Mouse (Mus musculus) layer of hippocampus, adult 11-12 months (tissue): Measurements from ENCODE around the gene 1700020D05Rik.
A peak's percentile ranks its signal among the peaks of the same experiment; 100 is the strongest.

Source experiments
- DNase-seq: peaks from one replicate; pipeline ENCODE4 v3.0.0; 2022; ENCODE audit warnings: low spot score

Gene 1700020D05Rik

GRCm38 (mm10) chr19:5475069-5475714, 28.4 kb downstream of the 1700020D05Rik start:
- no peak for DNase-seq

- DNase-seq, result no peak
Observed at GRCm38 (mm10) chr19:5474281-5475068, 29.1 kb downstream of the 1700020D05Rik start.

GRCm38 (mm10) chr19:5473720-5474119, 29.9 kb downstream of the 1700020D05Rik start, which contains the start of gene Efemp2:
Gene Efemp2, plus strand, starts transcription at chr19:5473954.
- DNase-seq, result peak; percentile 71

GRCm38 (mm10) chr19:5472857-5473256, 30.7 kb downstream of the 1700020D05Rik start:
- DNase-seq, result no peak

GRCm38 (mm10) chr19:5471846-5472245, 31.7 kb downstream of the 1700020D05Rik start:
- no peak for DNase-seq

- no peak for DNase-seq
Observed at GRCm38 (mm10) chr19:5468374-5468773, 35.2 kb downstream of the 1700020D05Rik start, which contains the start of gene Ctsw. Gene Ctsw, minus strand, starts transcription at chr19:5468507.

GRCm38 (mm10) chr19:5466916-5467500, 36.6 kb downstream of the 1700020D05Rik start:
- no peak for DNase-seq

- no peak for DNase-seq
Observed at GRCm38 (mm10) chr19:5465037-5465436, 38.5 kb downstream of the 1700020D05Rik start.

- no peak for DNase-seq
Observed at GRCm38 (mm10) chr19:5463791-5464562, 39.6 kb downstream of the 1700020D05Rik start.

GRCm38 (mm10) chr19:5463212-5463611, 40.4 kb downstream of the 1700020D05Rik start:
- no peak for DNase-seq

GRCm38 (mm10) chr19:5461411-5461810, 42.2 kb downstream of the 1700020D05Rik start:
- DNase-seq, result no peak

- peak; percentile 86 for DNase-seq
Observed at GRCm38 (mm10) chr19:5460465-5460911, 43.1 kb downstream of the 1700020D05Rik start, which contains the start of gene Fibp. Gene Fibp, plus strand, starts transcription at chr19:5460615.

- DNase-seq, result no peak
Observed at GRCm38 (mm10) chr19:5459896-5460295, 43.7 kb downstream of the 1700020D05Rik start.

GRCm38 (mm10) chr19:5459019-5459418, 44.6 kb downstream of the 1700020D05Rik start:
- DNase-seq, result peak; percentile 61

- no peak for DNase-seq
Observed at GRCm38 (mm10) chr19:5457746-5458442, 45.7 kb downstream of the 1700020D05Rik start, which contains the start of gene Ccdc85b. Gene Ccdc85b, minus strand, starts transcription at chr19:5457894.

GRCm38 (mm10) chr19:5456922-5457745, 46.5 kb downstream of the 1700020D05Rik start:
- DNase-seq, result peak; percentile 98

- DNase-seq, result no peak
Observed at GRCm38 (mm10) chr19:5456241-5456921, 47.2 kb downstream of the 1700020D05Rik start.

- no peak for DNase-seq
Observed at GRCm38 (mm10) chr19:5455568-5455967, 48.0 kb downstream of the 1700020D05Rik start.

GRCm38 (mm10) chr19:5455037-5455436, 48.5 kb downstream of the 1700020D05Rik start:
- DNase-seq, result no peak
